Mouse (Mus musculus) regulatory T cell (primary cell): Measurements from ENCODE around the gene Commd8.

Experiments used
- in situ Hi-C: fragments of 300-600 bp; cut with MboI, MseI; formaldehyde crosslinking; loops from one replicate; pipeline ENCODE4 v1.15.1; 2025; ENCODE audit warnings: high pct_unique_total_duplicates

Commd8 gene

DNA sequence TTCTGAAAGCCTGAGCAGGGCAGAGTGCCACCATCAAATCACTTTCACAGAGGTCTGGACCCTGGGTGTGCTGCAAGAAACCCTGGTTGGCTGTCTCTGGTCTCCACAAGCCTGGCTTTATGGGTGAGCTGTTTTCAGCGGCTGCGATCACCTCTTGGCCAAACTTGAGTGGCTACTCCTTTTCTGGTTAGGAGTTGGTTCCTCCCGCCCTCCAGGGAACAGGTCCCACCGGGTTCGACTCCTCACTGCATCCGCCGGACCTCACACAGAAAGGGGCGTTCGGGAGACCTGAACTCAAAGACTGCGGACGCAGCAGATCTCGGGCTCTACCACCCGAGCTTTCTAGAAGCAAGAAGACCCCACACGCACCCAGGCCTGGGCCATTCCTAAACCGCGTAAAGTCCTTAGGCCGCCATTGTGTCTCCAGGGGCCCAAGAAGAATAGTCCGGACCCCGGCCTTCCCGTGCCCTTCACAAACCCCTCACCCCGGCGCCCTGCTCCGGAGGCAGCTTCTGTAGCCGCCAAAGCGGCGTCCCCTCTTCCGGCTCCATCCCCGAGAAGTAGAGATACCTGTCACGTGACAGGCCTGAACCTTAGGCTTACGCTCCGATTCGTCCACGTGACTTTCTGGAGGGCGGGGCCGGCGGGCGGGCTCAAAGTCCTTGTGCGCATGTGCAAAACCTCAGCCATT is at the start of gene Commd8:
Commd8 (minus strand) TSS at position 596 of the 691 bp plus-strand sequence.
- in situ Hi-C loops, result no loop called here

DNA sequence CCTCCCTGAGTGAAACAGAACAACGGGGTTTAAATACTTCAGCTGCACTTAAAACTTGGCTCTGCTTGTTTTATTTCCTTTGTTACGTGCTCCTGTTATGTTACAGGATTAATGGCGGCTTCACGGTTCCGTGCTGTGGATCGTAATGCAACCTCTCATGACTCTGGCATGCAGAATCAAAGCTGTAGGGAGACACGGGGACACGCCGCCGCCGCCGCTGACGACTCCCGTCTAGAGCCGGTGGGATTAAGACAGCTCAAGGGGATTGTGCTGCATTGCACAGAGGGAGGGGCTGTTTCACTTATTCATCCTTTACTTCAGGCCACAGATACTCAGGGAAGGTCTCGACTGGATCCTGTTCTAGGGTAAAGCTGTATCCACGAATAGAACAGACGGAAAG is 43.8 kb upstream of the Commd8 start:
- in situ Hi-C loops, result no loop called here

DNA sequence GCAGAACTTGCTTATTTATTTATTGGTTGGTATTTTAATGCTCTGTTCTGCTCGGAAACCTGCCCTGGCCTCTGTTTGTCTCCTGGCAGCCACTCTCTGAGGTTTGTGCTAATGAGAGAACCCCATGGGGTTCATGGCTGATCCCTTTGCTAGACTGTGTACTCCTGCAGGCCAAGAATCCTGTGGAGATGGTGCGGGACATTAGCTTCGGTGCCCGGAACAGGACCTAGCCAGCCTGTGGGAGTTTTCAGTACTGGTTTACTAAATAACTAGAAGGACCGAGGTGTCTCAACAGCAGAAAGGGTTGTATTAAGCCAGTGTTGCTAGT is 42.8 kb upstream of the Commd8 start:
- in situ Hi-C loops, result no loop called here

DNA sequence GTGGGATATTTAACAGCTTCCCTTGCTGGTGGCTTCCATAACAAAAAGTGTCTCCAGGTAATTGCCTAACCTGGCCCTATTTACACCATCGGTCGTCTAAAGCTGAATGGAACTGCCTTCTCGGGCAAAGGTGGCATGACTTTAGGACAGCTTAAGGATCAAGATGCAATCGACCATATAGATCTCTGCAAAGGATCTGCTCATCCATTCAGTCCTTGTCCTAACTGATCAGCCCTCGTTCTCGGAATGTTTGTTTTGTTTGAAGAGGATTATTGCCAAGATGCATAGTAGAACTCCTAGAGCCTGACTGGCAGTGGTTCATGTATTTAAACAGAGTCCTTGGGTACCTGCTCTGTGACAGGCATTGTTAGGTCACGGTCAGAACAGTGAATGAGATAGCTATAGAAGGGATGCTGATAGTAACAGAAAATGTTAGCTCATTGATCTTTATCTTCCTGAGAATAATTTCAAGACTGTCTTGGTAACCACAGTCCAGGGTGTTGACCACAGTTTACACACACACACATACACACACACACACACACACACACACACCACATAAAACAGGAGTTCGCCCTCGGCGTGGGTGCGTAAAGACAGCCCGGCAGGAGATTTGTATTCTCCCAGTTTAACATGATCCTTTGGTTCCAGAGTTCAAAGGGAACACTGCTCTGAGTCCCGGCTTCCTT is 42.3 kb upstream of the Commd8 start:
- in situ Hi-C loops, result no loop called here

DNA sequence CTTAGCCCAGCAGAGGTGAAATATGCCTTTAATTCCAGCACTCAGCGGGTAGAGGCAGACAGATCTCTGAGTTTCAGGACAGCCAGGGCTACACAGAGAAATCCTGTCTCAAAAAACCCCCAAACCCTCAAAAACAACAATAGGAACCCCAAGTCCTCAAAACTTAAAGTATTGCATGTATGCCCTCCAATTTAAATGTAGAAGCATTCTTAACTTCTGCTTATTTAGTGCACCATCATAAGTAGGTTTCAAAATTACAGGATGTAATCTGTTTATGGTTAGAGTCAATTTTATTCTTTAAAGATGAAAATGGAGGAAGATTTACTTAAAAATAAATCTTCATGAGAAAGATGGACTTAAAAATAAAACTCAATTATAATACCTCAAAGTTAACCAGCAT is 40.5 kb upstream of the Commd8 start:
- in situ Hi-C loops, result no loop called here

DNA sequence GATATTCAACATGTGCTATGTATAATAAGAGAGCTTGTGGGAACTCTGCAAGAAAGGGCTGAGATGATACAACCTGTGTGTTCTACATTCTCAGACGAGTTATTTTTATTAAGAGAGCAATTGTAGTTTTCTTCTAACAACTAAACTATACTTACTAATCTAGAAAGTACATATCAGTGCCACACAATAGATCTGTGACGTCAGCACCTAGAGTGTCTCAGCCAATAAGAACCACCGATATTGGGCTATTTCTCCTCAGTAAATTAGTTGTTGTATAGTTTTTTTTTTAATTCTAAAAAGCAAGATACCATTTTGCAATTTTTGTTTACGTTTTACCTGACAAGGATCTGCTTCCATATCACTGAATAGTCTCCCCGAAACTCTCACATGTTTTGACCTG is 37.3 kb upstream of the Commd8 start:
- in situ Hi-C loops, result no loop called here

DNA sequence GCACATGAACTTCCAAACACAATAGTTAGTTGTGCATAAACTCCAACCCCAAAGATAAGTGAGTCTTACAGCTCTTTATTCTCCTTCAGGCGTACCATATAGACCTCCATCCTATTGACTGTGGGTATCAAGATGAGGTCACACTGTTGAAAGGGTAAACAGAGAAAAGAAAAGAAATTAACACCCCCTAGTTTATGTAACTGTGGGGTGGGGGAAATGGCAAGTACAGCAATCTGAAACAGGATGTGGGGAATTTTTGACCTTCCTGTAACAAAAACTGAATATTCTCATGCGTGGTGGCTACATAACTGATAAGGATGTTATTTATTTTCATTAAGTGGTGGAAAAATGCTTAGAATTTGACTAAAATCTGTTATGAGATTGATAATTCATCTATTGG is 36.5 kb upstream of the Commd8 start:
- in situ Hi-C loops, result no loop called here

DNA sequence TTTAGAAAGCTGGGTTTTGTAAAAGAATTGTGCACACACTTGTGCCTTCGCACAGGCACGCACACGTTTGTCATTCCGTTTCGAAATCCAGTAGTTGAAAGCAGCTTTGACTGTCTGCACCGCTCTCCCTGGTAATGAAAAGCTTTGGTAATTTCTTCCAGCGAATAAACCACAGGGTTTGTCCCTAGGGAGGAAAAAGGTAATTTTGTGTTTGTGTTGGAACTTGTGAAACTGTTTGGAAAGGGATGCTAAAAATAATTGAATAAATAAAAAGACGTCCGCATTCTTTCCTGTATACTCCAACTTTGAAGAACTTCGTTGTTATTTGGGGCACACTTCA is 35.7 kb upstream of the Commd8 start:
- in situ Hi-C loops, result no loop called here

DNA sequence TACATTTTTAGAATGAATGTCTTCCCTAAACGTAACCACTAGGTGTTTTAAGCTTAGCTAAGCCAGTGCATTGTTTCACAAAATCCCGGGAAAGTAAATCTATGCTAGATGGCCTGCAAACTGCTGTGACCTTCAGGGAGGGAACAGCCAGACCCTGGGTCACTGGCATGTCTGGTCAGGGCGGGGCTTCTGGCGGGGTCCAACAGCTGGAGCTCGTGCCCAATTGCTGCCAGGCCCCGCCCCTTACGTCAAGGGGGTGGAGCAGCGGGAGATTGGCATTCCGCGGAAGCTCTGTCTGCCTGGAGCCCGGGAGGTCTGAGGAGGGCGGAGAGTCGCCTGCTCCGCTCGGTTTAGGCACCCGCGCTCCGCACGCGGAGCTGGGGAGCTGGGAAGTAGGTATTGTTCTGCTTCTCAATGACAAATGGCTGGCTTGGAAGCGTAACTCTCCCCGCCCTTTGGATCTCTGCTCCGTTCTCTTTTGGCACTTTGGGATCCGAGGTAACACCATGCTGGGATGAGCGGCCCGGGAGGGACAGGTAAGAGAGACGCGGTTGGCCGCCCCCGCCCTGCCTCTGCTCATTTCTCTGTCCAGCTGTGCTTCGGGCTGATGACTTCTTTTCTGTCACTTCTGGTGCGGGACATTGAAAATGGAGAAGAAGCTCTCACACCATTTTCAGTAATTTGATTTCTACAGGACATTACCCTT is 35.2 kb upstream of the Commd8 start:
- in situ Hi-C loops, result no loop called here

DNA sequence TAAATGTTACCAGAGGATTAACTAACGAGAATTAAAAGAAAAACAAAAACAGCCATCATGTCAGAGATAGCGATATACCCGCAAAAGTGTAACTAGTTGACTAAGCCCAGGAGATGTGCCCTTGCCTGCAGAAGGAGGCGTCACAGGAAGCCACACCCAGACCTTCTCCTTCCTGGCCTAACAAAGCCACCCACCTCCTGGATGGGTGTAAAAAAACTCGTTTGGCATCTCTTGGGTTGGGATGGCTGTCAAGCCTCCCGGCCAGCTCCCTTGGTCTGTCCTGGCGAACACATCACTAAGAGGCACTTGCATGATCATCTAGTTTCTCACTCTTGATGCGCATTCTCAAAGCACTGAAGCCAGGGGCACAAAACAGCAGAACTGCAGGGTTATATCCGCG is 34.0 kb upstream of the Commd8 start:
- in situ Hi-C loops, result no loop called here

DNA sequence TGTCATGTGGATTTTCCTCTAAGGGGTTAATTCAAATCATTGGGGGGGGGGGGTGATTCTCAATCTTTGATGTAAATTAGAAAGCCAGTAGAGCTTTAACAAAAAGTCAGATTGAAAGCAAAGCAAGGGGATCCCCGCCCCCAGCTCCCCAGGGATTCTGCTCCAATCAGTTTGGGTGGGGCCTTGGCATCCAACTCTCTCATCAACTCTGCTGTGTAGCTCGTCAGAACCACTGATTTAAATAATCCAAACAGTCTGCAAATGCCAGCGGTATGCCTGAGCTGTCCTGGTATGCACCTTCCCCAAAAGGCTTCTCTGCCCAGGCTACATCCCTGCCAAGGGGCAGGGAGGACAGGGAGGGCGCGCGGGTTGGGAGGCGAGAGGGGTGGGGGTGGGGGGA is 33.6 kb upstream of the Commd8 start:
- in situ Hi-C loops, result no loop called here

DNA sequence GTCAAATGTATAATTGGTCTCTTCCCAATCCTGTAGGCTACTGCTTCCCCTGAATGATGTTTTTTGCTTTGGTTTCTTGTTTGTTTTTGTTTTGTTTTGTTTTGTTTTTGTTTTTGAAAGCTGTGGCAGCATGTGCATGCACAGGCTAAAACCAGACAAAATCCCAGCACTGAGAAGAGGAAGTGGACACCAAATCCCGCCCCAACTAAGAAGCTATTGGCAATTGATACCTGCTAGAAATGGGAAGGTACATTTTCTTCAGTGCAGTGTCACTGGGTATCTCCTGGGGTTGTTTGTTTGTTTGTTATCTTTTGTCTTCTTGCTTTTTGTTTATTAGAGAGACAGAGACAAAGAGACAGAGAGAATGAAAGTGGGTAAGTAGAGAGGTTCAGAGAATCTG is 27.5 kb upstream of the Commd8 start:
- in situ Hi-C loops, result no loop called here

DNA sequence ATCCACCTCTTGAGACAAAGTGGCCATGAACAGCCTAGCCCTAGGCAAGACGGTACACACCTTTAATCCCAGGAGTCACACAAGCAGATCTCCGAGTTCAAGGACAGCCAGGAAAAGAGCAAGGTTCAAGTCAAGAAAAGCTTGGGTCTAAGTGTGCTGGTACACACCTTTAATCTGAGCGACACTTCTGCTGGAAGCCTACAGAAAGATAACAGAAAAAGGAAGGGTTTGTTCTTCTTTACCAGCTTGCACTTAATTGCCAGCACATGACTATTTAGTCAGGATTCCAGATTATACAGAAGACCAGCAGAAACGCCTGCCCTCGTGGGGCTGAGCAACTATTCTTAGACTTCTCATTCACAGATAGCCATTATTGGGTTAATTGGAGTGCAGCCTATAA is 23.9 kb upstream of the Commd8 start:
- in situ Hi-C loops, result no loop called here

DNA sequence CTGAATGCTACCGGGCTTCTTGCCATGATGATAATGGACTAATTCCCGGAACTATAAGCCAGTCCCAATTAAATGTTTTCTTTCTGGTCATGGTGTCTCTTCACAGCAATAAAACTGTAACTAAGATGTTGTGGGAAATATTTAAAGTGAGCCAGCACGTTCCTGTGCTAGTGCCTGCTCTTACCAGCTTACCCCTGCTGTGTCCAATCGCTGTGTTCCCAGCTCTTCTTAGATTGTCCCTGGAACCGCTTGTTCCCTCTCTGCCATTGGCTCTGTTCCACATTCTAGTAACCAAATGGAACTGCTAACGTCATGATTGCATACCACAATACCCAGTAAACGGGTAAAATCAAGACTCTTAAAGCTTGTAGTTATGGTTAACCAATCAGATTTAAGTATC is 23.2 kb upstream of the Commd8 start:
- in situ Hi-C loops, result no loop called here

DNA sequence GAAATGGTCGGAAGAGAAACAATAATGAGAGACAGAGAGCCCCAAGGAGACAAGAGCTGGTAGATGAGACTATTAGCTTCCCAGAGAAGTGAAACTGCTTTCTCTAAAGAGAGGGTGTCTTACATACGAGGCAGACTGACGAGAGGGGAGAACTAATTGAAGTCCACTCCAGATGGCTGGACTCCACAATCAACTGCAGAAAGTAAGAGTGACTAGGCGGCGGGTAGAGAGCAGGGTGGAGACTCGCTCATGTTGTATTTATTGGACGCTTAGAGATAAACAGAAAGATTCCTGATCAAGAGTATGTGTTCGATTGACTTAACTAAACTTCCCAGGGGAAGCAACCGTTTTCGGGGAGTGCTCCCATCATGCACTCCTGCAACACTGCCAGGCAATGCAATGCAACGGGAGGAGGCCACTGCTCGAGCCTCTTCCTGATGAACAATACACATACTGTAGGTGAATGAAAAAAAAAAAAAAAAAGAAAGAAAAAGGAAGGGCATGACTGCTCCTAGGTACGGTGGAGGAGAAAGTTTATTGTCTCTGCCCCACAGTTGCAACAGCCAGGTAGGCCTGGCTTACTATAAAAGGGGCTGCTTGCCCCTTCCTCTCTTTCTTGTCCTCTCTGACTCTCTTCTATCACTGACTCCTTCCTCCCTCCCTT is 16.6 kb upstream of the Commd8 start:
- in situ Hi-C loops, result no loop called here

DNA sequence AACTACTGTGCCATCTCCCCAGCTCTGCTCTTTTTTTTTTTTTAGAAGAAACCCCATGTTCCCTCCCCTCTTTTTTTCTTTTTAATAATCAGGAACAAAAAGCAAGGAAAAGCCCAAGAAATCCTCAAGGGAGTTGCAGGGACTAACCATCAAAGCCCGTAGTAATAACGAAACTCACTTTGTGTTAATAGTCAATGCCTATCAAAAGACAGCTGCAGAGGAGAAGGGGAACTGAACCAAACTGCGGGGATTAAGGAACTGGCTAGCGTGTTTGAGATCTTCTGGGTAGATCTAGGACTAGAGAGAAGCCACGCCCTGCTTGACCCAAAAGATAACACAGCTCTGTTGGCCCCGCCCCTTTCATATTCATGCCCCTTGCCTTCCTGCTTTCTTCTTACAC is 15.9 kb upstream of the Commd8 start:
- in situ Hi-C loops, result no loop called here

DNA sequence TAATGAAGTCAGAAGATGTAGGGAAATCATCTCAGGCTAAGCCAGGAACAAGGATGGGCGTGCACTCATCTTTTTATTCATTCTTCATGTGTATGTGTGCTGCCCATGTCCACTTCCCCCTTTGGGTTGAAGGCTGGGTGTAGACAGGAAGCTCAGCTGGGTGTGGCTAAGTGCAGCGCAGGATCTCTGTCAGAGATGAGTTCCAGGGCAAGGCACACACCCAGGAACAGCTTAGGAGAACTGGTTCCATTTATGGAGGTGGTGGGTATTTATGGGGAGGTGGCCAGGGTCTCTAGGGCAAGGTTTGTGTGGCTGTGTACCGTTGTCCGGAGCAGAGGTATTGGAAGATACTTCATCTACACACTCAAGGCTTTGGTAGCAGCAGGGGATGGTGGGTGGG is 14.8 kb upstream of the Commd8 start:
- in situ Hi-C loops, result no loop called here

DNA sequence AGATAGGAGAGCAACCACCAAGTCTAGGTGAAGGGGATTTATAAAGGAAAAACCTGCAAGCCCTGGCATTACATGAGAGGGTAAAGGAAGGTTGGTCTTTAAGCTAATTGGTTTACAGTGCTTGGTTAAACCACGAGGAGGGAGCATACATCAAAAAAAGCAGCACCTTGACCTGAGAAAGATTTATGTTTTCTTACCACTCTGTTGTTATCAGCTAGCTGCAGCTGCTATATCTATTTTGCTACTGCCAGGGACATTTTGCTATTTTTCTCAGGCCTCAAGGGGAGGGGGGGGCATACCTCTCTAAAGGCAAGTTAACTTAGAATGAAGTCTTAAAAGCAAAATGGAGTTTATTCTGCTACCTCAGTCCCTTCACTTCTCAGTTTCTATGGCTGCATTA is 13.2 kb upstream of the Commd8 start:
- in situ Hi-C loops, result no loop called here

DNA sequence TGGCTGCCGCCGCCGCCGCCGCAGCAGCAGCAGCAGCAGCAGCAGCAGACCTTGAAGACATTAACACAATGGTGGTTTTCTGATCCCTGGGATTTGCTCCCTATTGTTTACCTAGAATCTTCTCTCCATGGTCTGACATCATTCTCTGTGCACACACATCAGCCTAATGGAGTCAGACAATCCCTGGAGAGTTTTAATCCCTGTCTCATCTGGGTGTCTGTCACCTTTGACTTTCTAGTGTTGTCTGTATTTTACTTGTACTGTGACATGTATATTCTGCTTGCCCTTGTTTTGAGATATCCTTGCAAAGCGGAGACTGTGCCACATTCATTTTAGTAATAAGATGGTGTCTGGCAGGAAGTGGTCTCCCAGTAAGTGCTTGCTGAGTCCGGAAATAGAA is 7.5 kb upstream of the Commd8 start:
- in situ Hi-C loops, result no loop called here

DNA sequence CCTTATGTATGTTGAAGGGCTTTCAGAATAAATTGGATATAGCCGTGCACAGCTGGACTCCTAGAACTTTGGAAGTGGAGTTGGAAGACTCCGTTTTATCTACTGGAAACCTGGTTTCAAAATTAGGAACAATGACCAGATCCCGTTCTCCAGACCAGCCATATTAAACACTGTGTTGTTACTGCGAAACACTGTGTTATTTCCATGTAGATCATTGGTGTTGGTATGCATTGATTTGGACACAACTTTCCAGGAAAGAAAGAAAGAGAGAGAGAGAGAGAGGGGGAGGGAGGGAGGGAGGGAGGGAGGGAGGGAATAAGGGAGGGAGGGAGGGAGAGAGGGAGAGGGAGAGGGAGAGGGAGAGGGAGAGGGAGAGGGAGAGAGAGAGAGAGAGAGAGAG is 7.1 kb upstream of the Commd8 start:
- in situ Hi-C loops, result no loop called here

DNA sequence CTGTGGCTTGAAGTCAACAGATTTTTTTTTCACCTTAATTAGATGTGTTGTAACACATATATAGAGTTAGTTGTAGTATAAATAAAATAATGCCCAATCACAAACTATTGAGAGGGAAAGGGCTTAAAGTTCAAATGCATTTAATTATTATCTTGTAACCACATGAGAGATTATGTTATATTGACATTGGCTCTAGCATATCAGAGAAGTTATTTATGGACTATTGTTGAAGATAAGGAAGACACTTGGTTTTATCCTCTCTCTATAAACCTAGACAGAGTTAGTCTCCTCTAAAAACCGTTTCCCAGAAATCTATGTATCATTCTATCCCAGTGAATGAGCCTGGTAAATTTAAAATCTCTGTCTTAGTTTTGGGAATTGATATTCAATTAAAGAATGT is 5.5 kb upstream of the Commd8 start:
- in situ Hi-C loops, result loop anchor here (5.0 kb wide), 1 partner anchor 94 kb away; no protein-coding TSS in a partner anchor

DNA sequence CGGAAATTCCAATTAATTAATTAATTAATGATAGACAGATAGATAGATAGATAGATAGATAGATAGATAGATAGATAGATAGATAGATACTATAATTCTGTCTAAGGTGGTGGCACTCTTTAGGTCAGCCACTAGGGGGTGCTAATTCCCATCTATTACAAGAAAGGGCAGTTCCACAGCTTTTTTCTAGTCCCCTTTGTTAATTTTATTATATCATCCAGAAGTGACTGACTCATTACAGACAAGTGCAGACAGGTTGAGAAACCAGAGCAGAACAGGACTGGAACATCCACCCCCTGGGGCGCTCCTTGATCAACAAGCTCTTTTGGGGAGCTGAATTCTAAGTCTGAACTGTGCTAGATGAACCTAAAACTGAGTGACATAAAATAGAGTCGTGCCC is 4.7 kb upstream of the Commd8 start:
- in situ Hi-C loops, result loop anchor here (5.0 kb wide), 1 partner anchor 95 kb away; no protein-coding TSS in a partner anchor

DNA sequence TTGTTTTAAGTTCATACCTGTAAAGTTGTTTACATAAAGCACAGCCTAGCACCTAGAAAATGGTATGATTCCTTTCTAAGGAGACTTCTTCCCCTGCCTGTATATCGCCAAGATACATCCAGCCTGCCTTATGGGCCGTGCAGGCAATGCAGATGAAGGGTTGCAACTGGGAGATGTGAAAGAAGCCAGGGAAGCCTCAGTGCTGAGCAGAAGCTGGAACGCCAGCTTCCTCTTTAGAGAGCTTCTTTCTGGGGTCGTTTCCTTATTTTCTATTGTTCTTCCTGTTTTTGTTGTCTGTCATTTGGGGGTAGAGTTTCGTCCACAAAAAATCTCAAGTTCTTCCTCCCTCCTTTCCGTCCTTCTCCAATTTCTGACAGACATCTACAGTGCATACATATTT is 2.1 kb upstream of the Commd8 start:
- in situ Hi-C loops, result loop anchor here (5.0 kb wide), 1 partner anchor 97 kb away; no protein-coding TSS in a partner anchor
